In genomic region chr5:134098341-134098902, GRCm38 (mm10) we compare ENCODE assay signal across 8 mouse cellular contexts. TPM values are rescaled to one million over a fixed set of nuclear protein-coding genes. Genes with fewer than 3 reads are reported as not detected.
DNase-seq lines count a peak whose midpoint lies in the region; ATAC-seq lines count a peak whose summit lies in the region.

No protein-coding gene starts in this region.

- 0 out of 2 replicates have a peak, but pooled peaks cover 3% of the 10 kb centered on the region for H3K9me3 ChIP-seq in heart, embryonic 16.5 days (replicated peaks; ENCODE audit: control insufficient read depth, low read length)
- H3K9me3 ChIP-seq in forebrain, embryonic 14.5 days (replicated peaks; ENCODE audit: control insufficient read depth, low read length): no peaks in the 10 kb centered on the region
- no peaks in the 10 kb centered on the region for H3K9me3 ChIP-seq in neural tube, embryonic 12.5 days

- H3K9ac ChIP-seq in heart, embryonic 16.5 days (ENCODE audit: low read length): peak overlapping the region; percentile 77
- peak overlapping the region; percentile 89 for H3K9ac ChIP-seq in forebrain, embryonic 14.5 days (ENCODE audit: low read length)
- H3K9ac ChIP-seq in neural tube, embryonic 12.5 days: peak overlapping the region; percentile 83

- intact Hi-C loops in heart, postnatal 14 days (cut with DNase I): no loop called here

- no peaks in the 10 kb centered on the region for H3K27me3 ChIP-seq in heart, embryonic 16.5 days (ENCODE audit: control insufficient read depth, insufficient read depth, low read length)
- no peaks in the 10 kb centered on the region for H3K27me3 ChIP-seq in forebrain, embryonic 14.5 days (replicated peaks; ENCODE audit: control insufficient read depth, insufficient read depth, low read length)
- H3K27me3 ChIP-seq in neural tube, embryonic 12.5 days (replicated peaks): no peaks in the 10 kb centered on the region

- H3K4me1 ChIP-seq in heart, embryonic 16.5 days (ENCODE audit: control insufficient read depth, insufficient read depth, low read length): peaks cover 23% of the 10 kb centered on the region
- H3K4me1 ChIP-seq in forebrain, embryonic 14.5 days (ENCODE audit: control insufficient read depth, insufficient read depth, low read length): peaks cover 13% of the 10 kb centered on the region
- peaks cover 34% of the 10 kb centered on the region for H3K4me1 ChIP-seq in neural tube, embryonic 12.5 days

- ATAC-seq in heart, embryonic 16.5 days (replicated peaks; ENCODE audit: extremely low read depth, insufficient read depth, low FRiP score): no peak
- no peak for ATAC-seq in forebrain, embryonic 14.5 days
- no peak for ATAC-seq in neural tube, embryonic 12.5 days (ENCODE audit: low FRiP score, low read depth)

- H3K27ac ChIP-seq in heart, embryonic 16.5 days (ENCODE audit: low read length): no peak overlapping the region
- no peak overlapping the region for H3K27ac ChIP-seq in forebrain, embryonic 14.5 days (ENCODE audit: low read depth, low read length)
- H3K27ac ChIP-seq in neural tube, embryonic 12.5 days: no peak overlapping the region

- WGBS in heart, embryonic 16.5 days: 45% methylated on average over 13 of the region's 13 CpGs
- 41% methylated on average over 13 of the region's 13 CpGs for WGBS in forebrain, embryonic 14.5 days
- WGBS in neural tube, embryonic 12.5 days: 50% methylated on average over 13 of the region's 13 CpGs

- DNase-seq in heart, postnatal 14 days: no peak
- no peak for DNase-seq in forebrain, embryonic 14.5 days (ENCODE audit: low spot score)
- DNase-seq in kidney, postnatal 10 days: peak; percentile 26
- no peak for DNase-seq in cerebellum, adult 18-20 months
- no peak for DNase-seq in right cerebral cortex, postnatal 14 days
- no peak for DNase-seq in adrenal gland, adult 18-20 months (ENCODE audit: low spot score in 2 of 2)

- H3K4me2 ChIP-seq in heart, embryonic 16.5 days (ENCODE audit: low read depth, low read length): peak overlapping the region; percentile 73
- H3K4me2 ChIP-seq in forebrain, embryonic 14.5 days (ENCODE audit: low read length): peak overlapping the region; percentile 58
- H3K4me2 ChIP-seq in neural tube, embryonic 12.5 days (replicated peaks): peak overlapping the region; percentile 92

- peak overlapping the region; percentile 65 for H3K4me3 ChIP-seq in heart, embryonic 16.5 days (ENCODE audit: low read length)
- peak overlapping the region; percentile 76 for H3K4me3 ChIP-seq in forebrain, embryonic 14.5 days (ENCODE audit: low read depth, low read length)
- H3K4me3 ChIP-seq in neural tube, embryonic 12.5 days: peak overlapping the region; percentile 73

- H3K36me3 ChIP-seq in heart, embryonic 16.5 days (ENCODE audit: control insufficient read depth, insufficient read depth): no peaks in the 10 kb centered on the region
- H3K36me3 ChIP-seq in forebrain, embryonic 14.5 days (ENCODE audit: control insufficient read depth, insufficient read depth, low read length): no peaks in the 10 kb centered on the region
- H3K36me3 ChIP-seq in neural tube, embryonic 12.5 days: no peaks in the 10 kb centered on the region

RNA-seq across cellular contexts. Expression of gene Castor2, which starts 1.1 kb away (rescaled TPM):
- polyA plus RNA-seq in heart, embryonic 16.5 days (2015; fragmentation: Nextera tagmentation; extraction: Ambion mirVana): 5.5 and 5.9 TPM in 2 replicates
- total RNA-seq in heart, postnatal 14 days (2021): 10 to 100 TPM; 21.8 to 22.3 TPM
- 21.9 and 23.1 TPM in 2 replicates for polyA plus RNA-seq in forebrain, embryonic 14.5 days (2014; fragmentation: Nextera tagmentation; extraction: Ambion mirVana)
- polyA plus RNA-seq in neural tube, embryonic 12.5 days (2016; fragmentation: Nextera tagmentation; extraction: Ambion mirVana): 18.1 and 20.4 TPM in 2 replicates
- total RNA-seq in adrenal gland, adult 18-20 months (2021): 10 to 100 TPM; 12.4 to 14.0 TPM
